Mouse (Mus musculus): Measurements from ENCODE around the gene Akt3.

Gene Akt3

DNA sequence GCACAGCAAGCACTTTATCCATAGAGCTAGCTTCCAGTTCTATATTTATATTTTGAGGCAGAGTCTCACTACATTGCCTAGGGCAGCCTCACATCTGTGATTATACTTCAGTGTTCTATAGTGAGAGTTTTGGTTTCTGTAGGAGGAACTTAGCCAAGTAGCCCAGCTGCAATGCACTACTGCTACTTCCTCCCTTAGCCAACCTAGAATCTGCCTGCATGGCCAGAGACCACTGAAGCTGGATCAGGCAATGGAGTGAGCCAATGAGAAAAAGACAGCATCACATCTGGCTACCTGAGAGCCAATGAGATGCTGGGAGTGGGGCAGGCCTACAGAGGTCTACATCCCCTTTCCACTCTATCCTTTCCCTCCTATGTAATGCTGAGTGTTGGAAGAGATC, 192.3 kb downstream of the Akt3 start:
- Histone ChIP-seq H3K4me1 (replicated peaks; ENCODE audit: low read depth, low read length) (no peaks in the 10 kb centered on the region), H3K4me3 (replicated peaks; ENCODE audit: low read length) (no peak overlapping the region), H3K36me3 (ENCODE audit: insufficient read depth, low read length) (no peaks in the 10 kb centered on the region), H3K9me3 (ENCODE audit: low read length) (no peaks in the 10 kb centered on the region), H3K27me3 (ENCODE audit: insufficient read depth, low read length) (no peaks in the 10 kb centered on the region)
- TF ChIP-seq CTCF (conservative IDR thresholded peaks at IDR 0.05; ENCODE audit: low read length) (no peak), NANOG (IDR thresholded peaks at IDR 0.05; ENCODE audit: borderline replicate concordance, low read length) (no peak), POU5F1 (IDR thresholded peaks at IDR 0.05; ENCODE audit: borderline replicate concordance, low read length) (no peak)

DNA sequence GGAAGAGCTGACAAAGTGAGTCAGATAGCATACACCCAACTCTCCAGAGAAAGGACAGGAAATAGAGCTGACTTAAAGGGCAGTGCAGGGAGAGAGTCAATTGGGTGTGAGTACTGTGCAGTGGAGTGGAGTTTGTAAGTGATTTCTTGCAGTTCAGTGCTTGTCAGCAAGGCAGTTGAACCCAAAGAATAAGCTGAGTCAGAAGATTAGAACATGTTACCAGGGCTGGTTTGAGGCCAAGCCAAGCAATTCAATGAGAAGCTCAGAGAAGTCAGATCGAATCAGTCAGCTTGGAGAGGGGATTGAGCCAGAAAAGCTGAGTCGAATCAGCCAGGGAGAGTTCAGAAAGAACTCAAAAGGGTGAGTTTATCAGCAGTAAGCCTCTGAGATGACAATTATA, 196.2 kb downstream of the Akt3 start:
- no peaks in the 10 kb centered on the region for H3K9me3 ChIP-seq (ENCODE audit: low read length)
- H3K27me3 ChIP-seq (ENCODE audit: insufficient read depth, low read length) = no peaks in the 10 kb centered on the region
- no peak overlapping the region for H3K4me3 ChIP-seq (replicated peaks; ENCODE audit: low read length)
- no peaks in the 10 kb centered on the region for H3K36me3 ChIP-seq (ENCODE audit: insufficient read depth, low read length)
- TF ChIP-seq NANOG (IDR thresholded peaks at IDR 0.05; ENCODE audit: borderline replicate concordance, low read length) = no peak
- TF ChIP-seq POU5F1 (IDR thresholded peaks at IDR 0.05; ENCODE audit: borderline replicate concordance, low read length) = no peak
- TF ChIP-seq CTCF (conservative IDR thresholded peaks at IDR 0.05; ENCODE audit: low read length) = no peak
- no peaks in the 10 kb centered on the region for H3K4me1 ChIP-seq (replicated peaks; ENCODE audit: low read depth, low read length)

DNA sequence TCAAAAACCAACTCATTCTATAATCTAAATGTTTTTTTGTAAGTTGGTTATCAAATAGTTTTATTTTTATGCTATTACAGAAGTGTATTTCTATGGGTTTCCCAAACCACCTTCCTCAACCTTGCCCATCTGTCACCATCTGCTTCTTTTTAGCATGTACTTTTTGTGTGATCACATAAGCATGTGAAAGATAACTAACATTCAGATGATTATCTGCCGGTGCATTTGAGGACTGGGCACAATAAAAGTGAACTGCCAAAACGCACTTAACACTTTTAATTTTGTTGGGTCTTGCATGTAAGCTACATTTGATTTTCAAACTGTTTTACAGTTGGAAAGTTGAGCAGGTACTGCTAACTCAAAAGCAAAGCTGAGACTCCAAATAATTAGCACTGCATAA, 203.1 kb downstream of the Akt3 start:
- TF ChIP-seq NANOG (IDR thresholded peaks at IDR 0.05; ENCODE audit: borderline replicate concordance, low read length) = no peak
- no peak for TF ChIP-seq CTCF (conservative IDR thresholded peaks at IDR 0.05; ENCODE audit: low read length)
- TF ChIP-seq POU5F1 (IDR thresholded peaks at IDR 0.05; ENCODE audit: borderline replicate concordance, low read length) = no peak
- Histone ChIP-seq H3K9me3 (ENCODE audit: low read length) (no peaks in the 10 kb centered on the region), H3K27me3 (ENCODE audit: insufficient read depth, low read length) (no peaks in the 10 kb centered on the region)

DNA sequence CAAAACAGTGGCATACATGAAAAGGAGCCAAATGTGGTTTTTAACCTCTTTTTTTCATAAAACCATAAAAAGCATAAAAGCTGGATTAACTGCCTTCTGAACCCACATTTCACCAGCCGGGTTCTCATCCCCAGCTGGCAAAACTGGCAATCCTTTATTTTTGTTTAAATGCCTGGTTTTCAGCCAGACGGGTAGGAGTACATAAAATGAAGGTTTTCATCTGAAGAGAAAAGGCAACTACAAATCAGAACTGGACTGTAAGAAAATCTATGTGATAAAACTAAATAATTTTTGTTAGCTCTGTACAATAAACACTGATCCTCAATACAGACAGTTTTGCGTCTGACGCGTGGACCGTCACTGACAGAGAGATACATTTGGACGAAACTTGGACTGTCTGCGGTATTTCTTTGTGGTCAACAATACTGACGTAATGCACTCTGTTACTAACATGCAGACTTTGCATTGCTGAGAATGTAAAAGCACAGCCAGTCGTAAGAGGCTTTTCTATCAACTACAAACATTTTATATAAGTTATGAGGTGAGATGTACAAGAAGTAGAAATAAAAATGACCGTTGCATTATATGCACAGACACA, 206.5 kb downstream of the Akt3 start:
- Histone ChIP-seq H3K4me1 (replicated peaks; ENCODE audit: low read depth, low read length) (no peaks in the 10 kb centered on the region), H3K27me3 (ENCODE audit: insufficient read depth, low read length) (no peaks in the 10 kb centered on the region)
- no peak for TF ChIP-seq CTCF (conservative IDR thresholded peaks at IDR 0.05; ENCODE audit: low read length)
- no peak for TF ChIP-seq NANOG (IDR thresholded peaks at IDR 0.05; ENCODE audit: borderline replicate concordance, low read length)
- no peak for TF ChIP-seq POU5F1 (IDR thresholded peaks at IDR 0.05; ENCODE audit: borderline replicate concordance, low read length)

More for the DNA sequence above, 203.1 kb downstream of the Akt3 start:
- Histone ChIP-seq H3K4me3 (replicated peaks; ENCODE audit: low read length) (no peak overlapping the region), H3K4me1 (replicated peaks; ENCODE audit: low read depth, low read length) (no peaks in the 10 kb centered on the region), H3K36me3 (ENCODE audit: insufficient read depth, low read length) (no peaks in the 10 kb centered on the region)

DNA sequence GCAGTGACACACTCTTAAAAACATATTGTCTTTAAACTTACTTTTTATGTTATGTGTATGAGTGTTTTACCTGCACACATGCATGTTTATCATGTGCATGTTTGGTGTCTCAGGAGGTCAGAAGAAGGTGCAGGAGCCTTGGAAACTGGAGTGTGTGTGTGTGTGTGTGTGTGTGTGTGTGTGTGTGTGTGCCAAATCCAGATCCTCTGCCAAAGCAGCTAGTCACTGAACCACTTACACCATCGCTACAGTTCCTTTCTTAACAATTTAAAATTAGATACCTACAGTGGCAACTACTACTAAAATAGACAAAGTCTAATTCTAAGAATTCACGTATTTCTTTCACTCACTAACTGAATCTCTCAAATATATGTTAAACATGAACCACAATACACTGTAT, 209.2 kb downstream of the Akt3 start:
- Histone ChIP-seq H3K27me3 (ENCODE audit: insufficient read depth, low read length) (no peaks in the 10 kb centered on the region), H3K9me3 (ENCODE audit: low read length) (no peaks in the 10 kb centered on the region), H3K4me3 (replicated peaks; ENCODE audit: low read length) (no peak overlapping the region), H3K4me1 (replicated peaks; ENCODE audit: low read depth, low read length) (no peaks in the 10 kb centered on the region), H3K36me3 (ENCODE audit: insufficient read depth, low read length) (no peaks in the 10 kb centered on the region)
- no peak for TF ChIP-seq CTCF (conservative IDR thresholded peaks at IDR 0.05; ENCODE audit: low read length)
- TF ChIP-seq POU5F1 (IDR thresholded peaks at IDR 0.05; ENCODE audit: borderline replicate concordance, low read length) = no peak
- no peak for TF ChIP-seq NANOG (IDR thresholded peaks at IDR 0.05; ENCODE audit: borderline replicate concordance, low read length)

More for the DNA sequence above, 206.5 kb downstream of the Akt3 start:
- no peaks in the 10 kb centered on the region for H3K36me3 ChIP-seq (ENCODE audit: insufficient read depth, low read length)
- H3K4me3 ChIP-seq (replicated peaks; ENCODE audit: low read length) = no peak overlapping the region
- H3K9me3 ChIP-seq (ENCODE audit: low read length) = no peaks in the 10 kb centered on the region

DNA sequence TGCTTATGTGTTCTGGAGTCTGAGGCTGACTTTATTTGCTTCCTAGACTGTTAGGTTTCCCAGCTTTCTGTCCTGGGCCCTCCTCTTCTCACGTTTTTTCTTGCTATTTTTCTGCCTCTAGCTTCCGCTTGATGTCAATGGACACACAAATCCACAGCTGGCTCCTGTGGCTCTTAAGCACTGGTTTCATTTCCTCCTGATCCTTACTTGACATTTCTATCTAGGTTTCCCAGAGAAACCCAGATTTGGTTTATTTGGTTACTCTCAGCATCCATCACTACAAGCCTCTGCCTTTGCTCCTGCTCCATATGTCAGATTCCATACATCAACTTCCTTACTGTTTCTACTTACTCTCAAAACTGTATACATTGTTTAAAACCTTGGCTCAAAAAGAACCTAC, 211.0 kb downstream of the Akt3 start:
- Histone ChIP-seq H3K4me3 (replicated peaks; ENCODE audit: low read length) (no peak overlapping the region), H3K27me3 (ENCODE audit: insufficient read depth, low read length) (no peaks in the 10 kb centered on the region), H3K9me3 (ENCODE audit: low read length) (no peaks in the 10 kb centered on the region), H3K4me1 (replicated peaks; ENCODE audit: low read depth, low read length) (no peaks in the 10 kb centered on the region), H3K36me3 (ENCODE audit: insufficient read depth, low read length) (no peaks in the 10 kb centered on the region)
- TF ChIP-seq NANOG (IDR thresholded peaks at IDR 0.05; ENCODE audit: borderline replicate concordance, low read length) (no peak), POU5F1 (IDR thresholded peaks at IDR 0.05; ENCODE audit: borderline replicate concordance, low read length) (no peak)

DNA sequence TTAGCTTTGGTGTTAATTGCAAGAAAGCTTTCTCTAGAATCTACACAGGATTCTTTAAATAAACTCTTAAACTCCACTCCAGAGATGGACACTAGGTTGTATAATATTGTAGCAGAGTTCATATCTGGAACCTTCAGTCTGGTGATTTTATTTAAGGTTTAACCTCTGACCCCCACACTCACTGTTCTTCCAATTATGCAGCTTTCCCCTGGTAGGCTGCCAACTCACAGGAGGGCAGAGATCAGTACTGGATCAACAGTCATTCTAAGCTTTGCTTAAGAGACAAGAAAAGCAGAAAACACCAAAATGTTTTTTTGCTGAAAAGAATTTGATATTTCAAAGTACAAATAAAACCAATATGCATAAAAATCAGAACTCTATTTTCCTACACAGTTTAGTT, 212.1 kb downstream of the Akt3 start:
- TF ChIP-seq POU5F1 (IDR thresholded peaks at IDR 0.05; ENCODE audit: borderline replicate concordance, low read length) = no peak
- no peak for TF ChIP-seq NANOG (IDR thresholded peaks at IDR 0.05; ENCODE audit: borderline replicate concordance, low read length)
- no peak for TF ChIP-seq CTCF (conservative IDR thresholded peaks at IDR 0.05; ENCODE audit: low read length)
- Histone ChIP-seq H3K4me1 (replicated peaks; ENCODE audit: low read depth, low read length) (no peaks in the 10 kb centered on the region), H3K27me3 (ENCODE audit: insufficient read depth, low read length) (no peaks in the 10 kb centered on the region), H3K4me3 (replicated peaks; ENCODE audit: low read length) (no peak overlapping the region), H3K36me3 (ENCODE audit: insufficient read depth, low read length) (no peaks in the 10 kb centered on the region), H3K9me3 (ENCODE audit: low read length) (no peaks in the 10 kb centered on the region)

DNA sequence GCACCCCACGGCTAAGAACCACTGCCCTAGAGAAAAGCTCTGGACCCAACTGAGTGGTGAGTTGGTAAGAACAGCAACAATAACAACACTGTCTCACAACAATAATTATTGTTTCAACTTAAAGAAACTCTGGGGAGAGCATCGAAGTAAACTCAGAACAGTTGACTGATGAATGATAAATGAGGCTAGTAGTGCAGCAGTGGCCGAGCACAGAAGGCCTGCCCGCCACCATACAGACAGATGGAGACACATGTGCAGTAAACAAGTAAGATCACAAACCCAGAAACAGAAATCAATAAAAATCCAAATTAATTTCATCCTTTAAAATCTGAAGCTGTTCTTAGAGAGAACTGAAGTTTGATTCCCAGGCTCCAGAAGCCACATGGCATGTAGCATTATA, 217.9 kb downstream of the Akt3 start:
- H3K4me3 ChIP-seq (replicated peaks; ENCODE audit: low read length) = no peak overlapping the region
- no peaks in the 10 kb centered on the region for H3K36me3 ChIP-seq (ENCODE audit: insufficient read depth, low read length)
- TF ChIP-seq NANOG (IDR thresholded peaks at IDR 0.05; ENCODE audit: borderline replicate concordance, low read length) = no peak
- no peak for TF ChIP-seq CTCF (conservative IDR thresholded peaks at IDR 0.05; ENCODE audit: low read length)
- no peak for TF ChIP-seq POU5F1 (IDR thresholded peaks at IDR 0.05; ENCODE audit: borderline replicate concordance, low read length)
- H3K9me3 ChIP-seq (ENCODE audit: low read length) = no peaks in the 10 kb centered on the region
- no peaks in the 10 kb centered on the region for H3K27me3 ChIP-seq (ENCODE audit: insufficient read depth, low read length)
- H3K4me1 ChIP-seq (replicated peaks; ENCODE audit: low read depth, low read length) = no peaks in the 10 kb centered on the region

DNA sequence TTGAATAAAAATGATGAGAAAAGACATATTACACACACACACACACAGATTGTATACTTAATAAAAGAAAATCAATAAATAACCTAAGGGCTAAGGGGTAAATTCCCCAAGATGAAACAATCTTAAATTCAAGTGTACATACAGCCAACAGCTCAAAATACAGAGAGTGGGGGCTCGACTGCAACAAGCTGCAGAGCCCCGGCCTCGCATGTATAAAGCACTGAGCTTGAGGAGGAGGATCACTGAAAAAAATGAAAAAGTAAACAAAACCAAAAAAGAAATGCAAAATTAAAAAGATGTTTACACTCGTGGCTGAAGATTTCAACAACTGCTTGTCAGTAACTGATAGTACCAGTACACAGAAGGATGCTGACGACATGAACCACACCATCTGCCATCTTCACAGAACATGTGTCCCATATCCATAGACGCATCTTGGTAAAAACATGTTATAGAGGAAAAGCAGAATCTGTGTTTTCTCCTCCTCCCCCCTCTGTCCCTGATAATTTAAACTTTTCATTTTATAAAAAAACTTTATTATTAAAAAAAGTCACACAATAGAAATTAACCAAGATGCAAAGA, 218.8 kb downstream of the Akt3 start:
- TF ChIP-seq CTCF (conservative IDR thresholded peaks at IDR 0.05; ENCODE audit: low read length) (no peak), NANOG (IDR thresholded peaks at IDR 0.05; ENCODE audit: borderline replicate concordance, low read length) (no peak), POU5F1 (IDR thresholded peaks at IDR 0.05; ENCODE audit: borderline replicate concordance, low read length) (no peak)
- Histone ChIP-seq H3K27me3 (ENCODE audit: insufficient read depth, low read length) (no peaks in the 10 kb centered on the region), H3K36me3 (ENCODE audit: insufficient read depth, low read length) (no peaks in the 10 kb centered on the region), H3K9me3 (ENCODE audit: low read length) (no peaks in the 10 kb centered on the region), H3K4me1 (replicated peaks; ENCODE audit: low read depth, low read length) (no peaks in the 10 kb centered on the region), H3K4me3 (replicated peaks; ENCODE audit: low read length) (no peak overlapping the region)

Measured in E14TG2a.4 (cell line).